In genomic region chr11:115071631-115072294, GRCm38 (mm10) we compare ENCODE assay signal across 9 mouse cellular contexts. TPM values are rescaled to one million over a fixed set of nuclear protein-coding genes. Genes with fewer than 3 reads are reported as not detected.
DNase-seq lines count a peak whose midpoint lies in the region; ATAC-seq lines count a peak whose summit lies in the region.
"Had no signal": no experiment of that assay in that cellular context is flagged by ENCODE, and none has a peak within 500 bp of the region (broad histone marks: within the 10 kb centered on the region; RNA-seq: fewer than 3 reads in every experiment).

No protein-coding gene starts in this region.

- no peak overlapping the region for H3K27ac ChIP-seq in forebrain, embryonic 14.5 days (ENCODE audit: low read depth, low read length)
- peak overlapping the region; percentile 84 for H3K27ac ChIP-seq in hindbrain, embryonic 10.5 days
- no peak overlapping the region for H3K27ac ChIP-seq in limb, embryonic 12.5 days
- no peak overlapping the region for H3K27ac ChIP-seq in midbrain, embryonic 13.5 days

- peak overlapping the region; percentile 16; the same call in 1 of the 2 replicates for H3K4me2 ChIP-seq in forebrain, embryonic 14.5 days (ENCODE audit: low read length)
- peak overlapping the region; percentile 5; the same call in 1 of the 2 replicates for H3K4me2 ChIP-seq in limb, embryonic 12.5 days
- peak overlapping the region; percentile 37 for H3K4me2 ChIP-seq in midbrain, embryonic 13.5 days (replicated peaks)

- ATAC-seq in forebrain, embryonic 14.5 days = no peak
- ATAC-seq in limb, embryonic 12.5 days (ENCODE audit: insufficient number of reproducible peaks, insufficient read depth, low FRiP score, low TSS enrichment, low read depth) = no peak
- no peak for ATAC-seq in midbrain, embryonic 13.5 days

- no peaks in the 10 kb centered on the region for H3K36me3 ChIP-seq in forebrain, embryonic 14.5 days (ENCODE audit: control insufficient read depth, insufficient read depth, low read length)
- H3K36me3 ChIP-seq in hindbrain, embryonic 10.5 days = no peaks in the 10 kb centered on the region
- H3K36me3 ChIP-seq in limb, embryonic 12.5 days = no peaks in the 10 kb centered on the region
- H3K36me3 ChIP-seq in midbrain, embryonic 13.5 days = no peaks in the 10 kb centered on the region
- H3K36me3 ChIP-seq: G1E had no signal

- 25% methylated on average over 14 of the region's 14 CpGs for WGBS in forebrain, embryonic 14.5 days
- WGBS in hindbrain, embryonic 10.5 days = 16% methylated on average over 14 of the region's 14 CpGs
- WGBS in limb, embryonic 12.5 days = 20% methylated on average over 14 of the region's 14 CpGs
- WGBS in midbrain, embryonic 13.5 days = 17% methylated on average over 14 of the region's 14 CpGs

- no peaks in the 10 kb centered on the region for H3K27me3 ChIP-seq in forebrain, embryonic 14.5 days (replicated peaks; ENCODE audit: control insufficient read depth, insufficient read depth, low read length)
- H3K27me3 ChIP-seq in hindbrain, embryonic 10.5 days (ENCODE audit: insufficient read depth, poor library complexity, severe bottlenecking) = peaks cover 82% of the 10 kb centered on the region
- H3K27me3 ChIP-seq in limb, embryonic 12.5 days = peaks cover 6% of the 10 kb centered on the region; the same call in 1 of the 2 replicates
- peaks cover 31% of the 10 kb centered on the region for H3K27me3 ChIP-seq in midbrain, embryonic 13.5 days

- H3K4me1 ChIP-seq in forebrain, embryonic 14.5 days (ENCODE audit: control insufficient read depth, insufficient read depth, low read length) = no peaks in the 10 kb centered on the region
- H3K4me1 ChIP-seq in hindbrain, embryonic 10.5 days (replicated peaks) = peaks cover 41% of the 10 kb centered on the region
- peaks cover 9% of the 10 kb centered on the region for H3K4me1 ChIP-seq in limb, embryonic 12.5 days (replicated peaks)
- peaks cover 19% of the 10 kb centered on the region for H3K4me1 ChIP-seq in midbrain, embryonic 13.5 days (replicated peaks)

- no peak overlapping the region for H3K4me3 ChIP-seq in forebrain, embryonic 14.5 days (ENCODE audit: low read depth, low read length)
- H3K4me3 ChIP-seq in hindbrain, embryonic 10.5 days = peak overlapping the region; percentile 18
- H3K4me3 ChIP-seq in limb, embryonic 12.5 days (replicated peaks) = no peak overlapping the region
- no peak overlapping the region for H3K4me3 ChIP-seq in midbrain, embryonic 13.5 days (replicated peaks)

- H3K9ac ChIP-seq in forebrain, embryonic 14.5 days (ENCODE audit: low read length) = no peak overlapping the region
- H3K9ac ChIP-seq in limb, embryonic 12.5 days (replicated peaks) = no peak overlapping the region
- 0 out of 2 replicates have a peak overlapping the region, but pooled peaks have one; percentile 16 for H3K9ac ChIP-seq in midbrain, embryonic 13.5 days (replicated peaks)

- peak; percentile 37 to 46 for DNase-seq in right cerebral cortex, postnatal 10 days (ENCODE audit: low spot score in 2 of 2)
- no peak for DNase-seq in right cerebral cortex, postnatal 36 days (ENCODE audit: low spot score in 2 of 2)
- peak; percentile 35 for DNase-seq in forebrain, embryonic 14.5 days (ENCODE audit: low spot score)
- DNase-seq in hindbrain, embryonic 10.5 days (ENCODE audit: low spot score) = peak; percentile 45
- DNase-seq in cerebellum, adult 9-11 months = no peak
- no peak for DNase-seq in cerebellum, adult 18-20 months

- H3K9me3 ChIP-seq in forebrain, embryonic 14.5 days (replicated peaks; ENCODE audit: control insufficient read depth, low read length) = no peaks in the 10 kb centered on the region
- H3K9me3 ChIP-seq in hindbrain, embryonic 10.5 days = no peaks in the 10 kb centered on the region
- H3K9me3 ChIP-seq in limb, embryonic 12.5 days = no peaks in the 10 kb centered on the region
- no peaks in the 10 kb centered on the region for H3K9me3 ChIP-seq in midbrain, embryonic 13.5 days

RNA-seq across cellular contexts. Expression of gene Cd300e, which starts 9.8 kb away (rescaled TPM):
- not detected in 2 replicates for polyA plus RNA-seq in forebrain, embryonic 14.5 days (2014; fragmentation: Nextera tagmentation; extraction: Ambion mirVana)
- not detected in 2 replicates for polyA plus RNA-seq in hindbrain, embryonic 10.5 days (2016; fragmentation: Nextera tagmentation; extraction: Ambion mirVana)
- polyA plus RNA-seq in limb, embryonic 12.5 days (2016; fragmentation: Nextera tagmentation; extraction: Ambion mirVana) = not detected in 2 replicates
- not detected in 2 replicates for polyA plus RNA-seq in midbrain, embryonic 13.5 days (2015; fragmentation: Nextera tagmentation; extraction: Ambion mirVana)
- polyA plus RNA-seq: G1E had no signal

RNA-seq across cellular contexts. Expression of gene Rab37, which starts 19.5 kb away (rescaled TPM):
- polyA plus RNA-seq in forebrain, embryonic 14.5 days (2014; fragmentation: Nextera tagmentation; extraction: Ambion mirVana) = 0.45 and 0.57 TPM in 2 replicates
- polyA plus RNA-seq in hindbrain, embryonic 10.5 days (2016; fragmentation: Nextera tagmentation; extraction: Ambion mirVana) = 0.44 and 1.4 TPM in 2 replicates
- 1.4 and 1.8 TPM in 2 replicates for polyA plus RNA-seq in limb, embryonic 12.5 days (2016; fragmentation: Nextera tagmentation; extraction: Ambion mirVana)
- 0.63 and 1.3 TPM in 2 replicates for polyA plus RNA-seq in midbrain, embryonic 13.5 days (2015; fragmentation: Nextera tagmentation; extraction: Ambion mirVana)

RNA-seq across cellular contexts. Expression of gene Cd300ld3, which starts 23.6 kb away (rescaled TPM):
- polyA plus RNA-seq in forebrain, embryonic 14.5 days (2014; fragmentation: Nextera tagmentation; extraction: Ambion mirVana) = not detected in 2 replicates
- polyA plus RNA-seq in hindbrain, embryonic 10.5 days (2016; fragmentation: Nextera tagmentation; extraction: Ambion mirVana) = not detected in 2 replicates
- polyA plus RNA-seq in limb, embryonic 12.5 days (2016; fragmentation: Nextera tagmentation; extraction: Ambion mirVana) = not detected in 2 replicates
- not detected in 2 replicates for polyA plus RNA-seq in midbrain, embryonic 13.5 days (2015; fragmentation: Nextera tagmentation; extraction: Ambion mirVana)
- polyA plus RNA-seq: G1E had no signal

RNA-seq across cellular contexts. Expression of gene Cd300ld5, which starts 34.2 kb away (rescaled TPM):
- polyA plus RNA-seq in forebrain, embryonic 14.5 days (2014; fragmentation: Nextera tagmentation; extraction: Ambion mirVana) = not detected in 2 replicates
- polyA plus RNA-seq in hindbrain, embryonic 10.5 days (2016; fragmentation: Nextera tagmentation; extraction: Ambion mirVana) = not detected in 2 replicates
- not detected in 2 replicates for polyA plus RNA-seq in limb, embryonic 12.5 days (2016; fragmentation: Nextera tagmentation; extraction: Ambion mirVana)
- not detected in 2 replicates for polyA plus RNA-seq in midbrain, embryonic 13.5 days (2015; fragmentation: Nextera tagmentation; extraction: Ambion mirVana)
- polyA plus RNA-seq: G1E had no signal

RNA-seq across cellular contexts. Expression of gene Cd300ld4, which starts 45.0 kb away (rescaled TPM):
- not detected in 2 replicates for polyA plus RNA-seq in forebrain, embryonic 14.5 days (2014; fragmentation: Nextera tagmentation; extraction: Ambion mirVana)
- not detected in 2 replicates for polyA plus RNA-seq in hindbrain, embryonic 10.5 days (2016; fragmentation: Nextera tagmentation; extraction: Ambion mirVana)
- not detected in 2 replicates for polyA plus RNA-seq in limb, embryonic 12.5 days (2016; fragmentation: Nextera tagmentation; extraction: Ambion mirVana)
- not detected in 2 replicates for polyA plus RNA-seq in midbrain, embryonic 13.5 days (2015; fragmentation: Nextera tagmentation; extraction: Ambion mirVana)
- polyA plus RNA-seq: G1E had no signal

Comparison
In these comparisons a context has a peak if more than half of its experiments do, and no peak if none do; other contexts are left out.
1. DNase-seq: peak in right cerebral cortex, postnatal 10 days (2 of 2), forebrain, embryonic 14.5 days (single experiment) and hindbrain, embryonic 10.5 days (single experiment); none in right cerebral cortex, postnatal 36 days (0 of 2), cerebellum, adult 9-11 months (single experiment) and cerebellum, adult 18-20 months (0 of 2).
2. Peak in every context shown above with its lines, with median percentiles within 50 percentile points of each other: H3K4me2 ChIP-seq.